Mouse (Mus musculus) kidney, embryonic 14.5 days (tissue): ENCODE results near the gene Anks3. TPM values are rescaled to one million over a fixed set of nuclear protein-coding genes. Genes with fewer than 3 reads are reported as not detected.

Experiments
- ATAC-seq: fragments of 200-750 bp; cut with Nextera tagmentation; 2 replicates; pipeline ENCODE4 v1.8.0; 2017; ENCODE audit warnings: moderate number of reproducible peaks, mild to moderate bottlenecking, moderate TSS enrichment, moderate library complexity; ENCODE audit not compliant: low FRiP score, low TSS enrichment
- H3K27ac ChIP-seq: fragments of 300-500 bp; sonication (generic); 2 replicates; pipeline ENCODE4 v1.5.1; 2014; ENCODE audit warnings: low read depth, mild to moderate bottlenecking, low read length, moderate library complexity, mixed read lengths
- H3K27me3 ChIP-seq: fragments of 300-500 bp; sonication (generic); 2 replicates; pipeline ENCODE4 v1.6.1; 2014; ENCODE audit warnings: mild to moderate bottlenecking, low read length; ENCODE audit not compliant: control insufficient read depth, insufficient read depth
- H3K36me3 ChIP-seq: fragments of 300-500 bp; sonication (generic); 2 replicates; pipeline ENCODE4 v1.6.1; 2014; ENCODE audit warnings: low read length, mixed read lengths; ENCODE audit not compliant: control insufficient read depth, insufficient read depth
- H3K4me1 ChIP-seq: fragments of 300-500 bp; sonication (generic); 2 replicates; pipeline ENCODE4 v1.6.1; 2014; ENCODE audit warnings: low read length, mixed read lengths; ENCODE audit not compliant: control insufficient read depth, insufficient read depth
- H3K4me2 ChIP-seq: fragments of 300-500 bp; sonication (generic); replicated peaks from 2 replicates; pipeline ENCODE4 v1.6.1; 2014; ENCODE audit warnings: low read depth, mild to moderate bottlenecking, low read length
- H3K4me3 ChIP-seq: fragments of 300-500 bp; sonication (generic); 2 replicates; pipeline ENCODE4 v1.5.1; 2014; ENCODE audit warnings: mild to moderate bottlenecking, low read length
- H3K9ac ChIP-seq: fragments of 300-500 bp; sonication (generic); 2 replicates; pipeline ENCODE4 v1.6.1; 2014; ENCODE audit warnings: low read depth, mild to moderate bottlenecking, low read length, moderate library complexity
- H3K9me3 ChIP-seq: fragments of 300-500 bp; sonication (generic); 2 replicates; pipeline ENCODE4 v1.6.1; 2016; ENCODE audit warnings: low read length; ENCODE audit not compliant: control insufficient read depth
- WGBS: fragments of 180-500 bp; shearing (Covaris S2); extraction: QIAGEN DNeasy Blood & Tissue Kit; methylation state at CpG from one replicate; pipeline ENCODE4 v1.1.7; 2014; 5-methylcytosine and 5-hydroxymethylcytosine counted together
- polyA plus RNA-seq: library from polyadenylated mRNA; unstranded; fragments of >200 nt; fragmentation: Nextera tagmentation; extraction: Ambion mirVana; gene quantifications from 2 replicates; pipeline ENCODE4 v1.2.1, GENCODE M21; 2014

Anks3 gene
- polyA plus RNA-seq, 1 experiment from 2014 or later = 61.3 TPM

DNA sequence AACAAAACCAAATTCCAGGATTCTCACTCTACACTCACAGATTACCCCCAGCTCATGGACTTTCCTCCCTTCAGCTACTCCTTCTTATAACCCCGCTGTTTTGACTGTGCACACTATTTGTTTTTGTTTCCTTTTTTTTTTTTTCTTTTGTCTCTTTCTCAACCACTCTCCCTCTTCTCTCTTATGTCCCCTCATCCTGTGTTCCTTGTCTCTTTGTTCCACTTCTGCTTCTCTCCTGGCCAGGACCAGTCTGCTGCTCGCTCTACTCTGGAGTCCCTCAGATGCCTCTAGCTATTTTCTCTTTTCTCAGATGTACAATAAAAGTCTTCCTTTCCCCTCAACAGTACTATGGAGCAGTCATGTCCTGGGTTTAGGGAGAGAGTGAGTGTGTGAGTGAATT is 61.6 kb downstream of the Anks3 start:
- ATAC-seq = no peak
- H3K4me3 ChIP-seq = no peak overlapping the region
- no peak overlapping the region for H3K4me2 ChIP-seq
- peaks cover 6% of the 10 kb centered on the region for H3K4me1 ChIP-seq
- no peak overlapping the region for H3K27ac ChIP-seq
- H3K9ac ChIP-seq = no peak overlapping the region
- WGBS = 89% methylated on average over 2 of the region's 2 CpGs
- no peaks in the 10 kb centered on the region for H3K27me3 ChIP-seq
- peaks cover 3% of the 10 kb centered on the region; the same call in 1 of the 2 replicates for H3K36me3 ChIP-seq
- no peaks in the 10 kb centered on the region for H3K9me3 ChIP-seq

DNA sequence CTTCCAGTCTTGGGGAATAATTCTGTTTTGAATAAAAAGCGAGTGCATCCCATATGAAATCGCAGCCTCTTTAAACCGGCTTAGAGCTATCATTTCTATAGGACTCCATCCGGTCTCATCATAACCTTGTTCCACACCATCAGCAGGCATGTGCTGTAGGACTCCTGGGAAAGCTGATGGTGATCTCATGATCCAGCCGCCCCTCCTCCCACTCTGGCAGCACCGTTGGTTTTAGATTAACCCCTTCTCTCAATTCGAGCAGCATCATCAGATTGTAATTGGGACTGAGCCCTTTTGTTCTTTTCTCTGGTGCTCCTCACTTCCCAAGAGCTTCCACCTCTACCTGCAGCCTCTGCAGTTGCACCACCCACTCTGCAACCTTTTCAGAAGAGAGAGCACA is 62.8 kb downstream of the Anks3 start:
- WGBS = 60% methylated on average over 7 of the region's 7 CpGs
- ATAC-seq = no peak
- H3K27me3 ChIP-seq = no peaks in the 10 kb centered on the region
- no peak overlapping the region for H3K27ac ChIP-seq
- no peak overlapping the region for H3K9ac ChIP-seq
- H3K4me3 ChIP-seq = no peak overlapping the region
- peaks cover 6% of the 10 kb centered on the region for H3K4me1 ChIP-seq
- no peaks in the 10 kb centered on the region for H3K9me3 ChIP-seq
- peaks cover 3% of the 10 kb centered on the region; the same call in 1 of the 2 replicates for H3K36me3 ChIP-seq
- H3K4me2 ChIP-seq = no peak overlapping the region

DNA sequence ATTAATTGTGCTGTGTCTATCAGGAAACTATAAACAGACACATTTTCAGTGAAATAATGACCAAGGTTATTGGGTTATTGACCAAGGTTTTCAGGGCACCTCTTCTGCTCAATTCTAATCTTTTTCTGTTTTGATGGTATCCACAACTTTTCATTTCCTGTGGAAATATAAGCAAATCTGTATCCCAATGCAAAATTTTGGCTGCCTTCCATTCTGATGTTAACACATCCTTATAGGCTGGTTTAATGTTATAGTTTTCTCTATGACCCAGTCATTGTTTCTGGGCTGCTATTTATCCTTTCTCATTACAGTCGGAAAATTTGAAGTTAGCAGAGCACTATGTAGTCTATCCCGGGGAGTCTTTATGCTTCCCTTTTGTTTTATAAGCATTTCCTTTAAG is 64.3 kb downstream of the Anks3 start:
- no peak for ATAC-seq
- H3K27me3 ChIP-seq = no peaks in the 10 kb centered on the region
- H3K9ac ChIP-seq = no peak overlapping the region
- H3K4me1 ChIP-seq = peaks cover 6% of the 10 kb centered on the region
- no peaks in the 10 kb centered on the region for H3K9me3 ChIP-seq
- H3K27ac ChIP-seq = no peak overlapping the region
- no peak overlapping the region for H3K4me2 ChIP-seq
- 79% methylated on average over 2 of the region's 2 CpGs for WGBS
- no peak overlapping the region for H3K4me3 ChIP-seq
- H3K36me3 ChIP-seq = peaks cover 3% of the 10 kb centered on the region; the same call in 1 of the 2 replicates

DNA sequence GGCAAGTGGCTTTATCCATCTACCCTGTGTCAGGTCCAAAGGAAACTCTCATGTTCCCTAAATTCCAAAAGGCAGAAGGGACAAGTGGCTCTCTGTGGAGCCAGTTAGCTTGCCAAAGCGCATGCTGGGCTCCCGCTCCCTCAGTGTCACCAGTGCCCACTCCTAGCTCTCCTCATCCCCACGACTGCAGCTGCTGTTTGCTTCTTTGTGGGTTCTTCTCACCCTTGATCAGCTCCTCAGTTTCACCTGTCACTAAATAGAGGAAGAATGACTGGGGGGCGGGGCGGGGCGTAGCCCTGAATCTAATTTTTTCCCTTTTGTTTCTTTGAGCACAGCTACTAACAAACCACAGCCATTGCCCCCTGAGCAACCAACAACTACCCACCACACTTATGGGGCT is 65.1 kb downstream of the Anks3 start:
- no peaks in the 10 kb centered on the region for H3K27me3 ChIP-seq
- ATAC-seq = no peak
- H3K9ac ChIP-seq = no peak overlapping the region
- H3K4me2 ChIP-seq = no peak overlapping the region
- no peak overlapping the region for H3K27ac ChIP-seq
- 85% methylated on average over 6 of the region's 6 CpGs for WGBS
- H3K9me3 ChIP-seq = no peaks in the 10 kb centered on the region
- H3K4me3 ChIP-seq = no peak overlapping the region
- H3K4me1 ChIP-seq = peaks cover 6% of the 10 kb centered on the region
- peaks cover 3% of the 10 kb centered on the region; the same call in 1 of the 2 replicates for H3K36me3 ChIP-seq

DNA sequence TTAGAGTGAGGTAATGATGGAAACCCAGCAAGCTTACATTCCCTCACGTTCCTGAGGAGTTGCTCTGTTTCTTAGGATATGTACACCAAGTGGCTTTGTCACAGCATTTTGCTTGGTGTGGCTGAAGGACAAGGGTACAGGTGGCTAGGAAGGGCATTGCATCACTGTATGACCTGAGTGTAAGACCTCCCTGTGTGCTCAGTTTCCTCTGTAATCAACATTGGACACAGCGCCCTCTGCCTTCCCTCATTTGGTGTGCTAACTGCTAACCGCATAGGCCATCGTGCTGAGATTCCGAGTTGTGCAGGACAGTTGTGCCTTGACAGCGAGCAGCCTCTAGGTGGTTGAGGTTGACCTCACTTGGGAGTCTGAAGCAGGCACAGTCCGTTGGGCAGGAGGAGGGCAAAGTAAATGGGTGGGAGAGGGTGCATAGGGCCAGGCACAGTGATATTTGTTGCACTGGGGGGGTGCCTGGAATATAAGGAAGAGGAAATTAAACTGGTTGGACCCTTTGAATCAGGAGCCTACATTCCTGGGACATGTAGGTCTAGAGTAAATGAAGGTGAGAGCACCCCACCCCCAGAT is 66.8 kb downstream of the Anks3 start:
- Histone ChIP-seq H3K4me3 (no peak overlapping the region), H3K4me1 (no peaks in the 10 kb centered on the region), H3K36me3 (no peaks in the 10 kb centered on the region), H3K27ac (no peak overlapping the region), H3K9ac (no peak overlapping the region), H3K9me3 (no peaks in the 10 kb centered on the region), H3K27me3 (no peaks in the 10 kb centered on the region), H3K4me2 (no peak overlapping the region)
- ATAC-seq = no peak
- WGBS = 56% methylated on average over 7 of the region's 7 CpGs

DNA sequence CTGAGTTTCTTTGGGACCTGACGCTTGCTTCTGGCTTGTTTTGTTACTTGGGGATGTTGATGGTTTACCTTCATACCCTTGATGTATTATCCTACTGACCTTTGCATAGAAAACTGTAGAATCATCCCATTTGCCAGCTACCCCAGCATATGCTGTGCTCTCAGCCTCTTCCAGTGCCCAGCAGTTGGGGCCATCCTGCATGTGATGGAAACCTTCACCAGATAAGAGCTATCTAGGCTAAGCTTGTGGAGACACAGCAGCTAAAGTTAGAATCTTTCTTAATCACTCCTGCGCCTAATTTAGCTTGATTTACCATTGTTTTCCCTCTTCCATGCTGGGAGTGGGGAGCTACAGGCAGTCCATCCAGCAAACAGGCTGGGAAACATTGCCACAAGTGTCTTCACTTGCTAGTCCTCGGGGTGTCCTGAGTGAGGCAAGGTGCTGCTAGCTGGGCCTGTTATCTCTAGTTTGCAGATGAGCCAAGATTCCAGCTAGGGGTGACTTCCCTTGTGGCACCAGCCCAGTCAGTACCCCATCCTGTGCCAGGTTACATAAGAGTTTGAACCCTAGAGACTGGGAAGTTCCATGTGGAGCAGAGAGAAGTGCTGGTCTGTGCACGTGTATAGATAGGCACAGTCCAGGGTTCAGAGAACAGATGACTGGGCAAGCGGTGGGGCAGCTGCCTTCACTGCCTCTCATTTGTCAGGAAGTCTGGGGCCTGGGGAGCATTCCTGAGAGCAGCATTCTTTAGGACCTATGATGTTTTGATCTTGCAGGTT is 67.6 kb downstream of the Anks3 start:
- Histone ChIP-seq H3K4me3 (no peak overlapping the region), H3K9me3 (no peaks in the 10 kb centered on the region)
- 0 out of 2 replicates have a peak, but pooled peaks have one; percentile 45 for ATAC-seq

DNA sequence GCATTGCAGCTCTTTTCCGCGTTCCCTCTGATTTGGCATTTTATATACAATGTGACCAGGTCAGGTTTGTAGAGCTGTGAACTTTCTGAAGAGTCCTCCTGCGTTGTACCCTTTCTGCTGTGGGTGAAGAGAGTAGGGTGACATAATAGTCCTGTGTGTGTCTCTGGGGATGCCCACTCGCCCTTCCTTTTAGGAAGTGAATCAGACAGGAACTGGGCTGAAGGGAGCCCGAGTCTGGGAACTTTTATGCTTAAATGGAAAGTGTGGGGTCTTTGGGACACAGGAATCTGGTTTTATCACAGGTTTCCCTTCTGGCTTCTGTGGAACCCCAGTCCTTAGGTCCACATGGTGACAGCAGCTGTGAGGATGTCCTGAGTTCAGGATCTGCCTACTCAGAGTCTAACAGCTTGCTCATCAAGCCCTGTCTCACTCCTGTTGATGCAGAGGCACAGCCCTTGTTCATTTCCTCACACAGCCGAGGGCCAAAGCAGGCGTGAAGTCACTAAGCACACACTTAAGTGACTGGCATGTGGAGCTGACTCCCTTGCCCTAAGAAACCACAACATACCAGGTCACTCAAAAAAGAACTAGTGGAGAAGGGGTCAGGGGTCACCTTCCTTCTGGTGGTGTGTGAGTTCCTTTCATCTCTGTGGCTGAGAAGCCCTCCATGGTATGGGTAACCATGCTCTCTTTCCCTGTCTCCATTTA is 69.7 kb downstream of the Anks3 start:
- Histone ChIP-seq H3K27ac (no peak overlapping the region), H3K4me3 (no peak overlapping the region), H3K27me3 (no peaks in the 10 kb centered on the region), H3K36me3 (no peaks in the 10 kb centered on the region), H3K9ac (no peak overlapping the region), H3K4me2 (no peak overlapping the region), H3K9me3 (no peaks in the 10 kb centered on the region), H3K4me1 (no peaks in the 10 kb centered on the region)
- WGBS = 77% methylated on average over 7 of the region's 7 CpGs
- no peak for ATAC-seq

More for the DNA sequence above, 67.6 kb downstream of the Anks3 start:
- Histone ChIP-seq H3K36me3 (no peaks in the 10 kb centered on the region), H3K9ac (no peak overlapping the region), H3K4me1 (no peaks in the 10 kb centered on the region), H3K27me3 (no peaks in the 10 kb centered on the region), H3K4me2 (no peak overlapping the region), H3K27ac (no peak overlapping the region)
- 73% methylated on average over 5 of the region's 5 CpGs for WGBS

DNA sequence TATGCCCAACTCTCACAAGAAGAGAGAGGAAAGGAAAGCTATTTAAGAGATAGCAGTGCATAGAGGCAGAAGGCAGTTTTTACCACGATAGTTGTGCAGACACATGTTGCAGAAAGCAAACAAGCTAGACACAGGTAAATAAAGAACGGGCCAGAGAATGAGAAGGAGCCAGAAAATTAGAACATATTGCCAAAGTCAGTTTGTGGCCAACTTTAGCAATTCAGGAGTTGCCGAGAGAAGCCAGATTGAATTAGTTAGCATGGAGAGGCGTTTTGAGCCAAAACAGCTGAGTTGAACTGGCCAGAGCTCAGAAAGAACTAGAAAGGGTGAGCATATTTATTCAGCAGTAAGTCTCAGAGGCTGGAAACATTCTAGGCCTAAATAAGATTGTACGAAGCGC is 71.8 kb downstream of the Anks3 start:
- Histone ChIP-seq H3K36me3 (no peaks in the 10 kb centered on the region), H3K9me3 (no peaks in the 10 kb centered on the region), H3K27me3 (no peaks in the 10 kb centered on the region), H3K4me3 (no peak overlapping the region), H3K9ac (no peak overlapping the region), H3K27ac (no peak overlapping the region), H3K4me1 (peaks cover 9% of the 10 kb centered on the region), H3K4me2 (no peak overlapping the region)
- 92% methylated on average over 6 of the region's 6 CpGs for WGBS
- ATAC-seq = no peak
